Mouse (Mus musculus) kidney, adult 2 months (tissue): ENCODE data around the gene Ccdc120.
A peak's percentile ranks its signal among the peaks of the same experiment; 100 is the strongest.

Source experiments
- CTCF ChIP-seq: fragments of 200-500 bp; conservative IDR thresholded peaks from 2 replicates; pipeline ENCODE4 v1.5.1; 2011; ENCODE audit warnings: low read depth, mild to moderate bottlenecking, control low read depth, low read length, moderate library complexity, mixed read lengths; ENCODE audit not compliant: insufficient read depth, insufficient read length
- POLR2A ChIP-seq: fragments of 200-500 bp; IDR thresholded peaks from one replicate; pipeline ENCODE4 v1.6.1; 2011; ENCODE audit warnings: low read depth, low read length, control low read depth

GRCm38 (mm10) chrX:7793361-7793760 lies 42.7 kb upstream of the Ccdc120 start:
- TF ChIP-seq CTCF (peak; percentile 30; the same call in 1 of the 2 replicates), POLR2A (no peak)
